Mouse (Mus musculus) common myeloid progenitor, adult 5-6 weeks (primary cell): ENCODE measurements around the gene Neurl1a. TPM values are rescaled to one million over a fixed set of nuclear protein-coding genes. Genes with fewer than 3 reads are reported as not detected.

Experiments
- ATAC-seq: replicated peaks from 2 replicates; pipeline ENCODE4 v1.8.0; 2016; ENCODE audit warnings: low read depth, mild to moderate bottlenecking, moderate TSS enrichment, inconsistent platforms; ENCODE audit not compliant: poor library complexity, severe bottlenecking
- total RNA-seq: library from RNA; stranded (forward); fragments of 200-1000, 187-1606 nt; gene quantifications from 2 replicates; pipeline ENCODE4 v1.2.3, GENCODE M21; 2017

The Neurl1a gene
- total RNA-seq, 1 experiment from 2014 or later: 0.09 TPM

DNA sequence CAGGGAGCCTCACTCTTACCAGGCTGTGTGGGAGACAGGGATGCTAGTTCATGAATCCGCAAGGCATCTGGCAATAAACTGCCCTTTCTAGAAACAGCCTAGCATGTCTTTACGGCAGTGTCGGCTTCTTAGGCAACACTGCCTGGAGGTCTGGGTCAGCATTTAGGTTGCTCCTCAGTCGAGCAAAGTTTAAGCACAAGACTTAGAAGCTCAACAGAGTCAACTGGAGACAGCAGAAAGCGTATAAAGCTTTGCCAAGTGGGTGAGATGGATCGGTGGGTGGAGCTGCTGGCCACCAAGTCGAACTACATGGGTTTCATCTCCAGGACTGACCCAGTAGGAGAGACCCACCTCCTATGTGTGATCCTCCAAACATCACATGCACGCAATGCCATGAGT is 128.3 kb downstream of the Neurl1a start:
- ATAC-seq: no peak

Other genes with a start within 250 kb of the Neurl1a start
- 0.34 and 0.64 TPM in 2 replicates for gene Ina, start 164.1 kb upstream of the Neurl1a start, total RNA-seq
- 98.9 and 107 TPM in 2 replicates for gene Nt5c2, start 163.7 kb upstream of the Neurl1a start, total RNA-seq
- gene Pcgf6, start 127.9 kb upstream of the Neurl1a start, total RNA-seq: 20.9 and 21.6 TPM in 2 replicates
- gene Taf5, start 111.1 kb upstream of the Neurl1a start, total RNA-seq: 17.9 and 28.8 TPM in 2 replicates
- gene Usmg5, start 88.2 kb upstream of the Neurl1a start, total RNA-seq: 545 and 707 TPM in 2 replicates
- 28.5 and 37.1 TPM in 2 replicates for gene Pdcd11, start 88.1 kb upstream of the Neurl1a start, total RNA-seq
- gene Calhm2, start 40.5 kb upstream of the Neurl1a start, total RNA-seq: 7.6 and 17.6 TPM in 2 replicates
- not detected in 2 replicates for gene Calhm1, start 34.6 kb upstream of the Neurl1a start, total RNA-seq
- gene Calhm3, start 21.1 kb upstream of the Neurl1a start, total RNA-seq: not detected in 2 replicates